Mouse (Mus musculus) bone marrow macrophage, adult 2 months (primary cell): ENCODE results near the gene Clic1.

Source experiments
- CTCF ChIP-seq: IDR thresholded peaks from 2 replicates; pipeline ENCODE4 v1.5.1; 2012; ENCODE audit warnings: low read depth, mild to moderate bottlenecking, low read length, moderate library complexity
- POLR2A ChIP-seq: IDR thresholded peaks from 2 replicates; pipeline ENCODE4 v1.6.1; 2012; ENCODE audit warnings: mild to moderate bottlenecking, low read depth, low read length, borderline replicate concordance

GRCm38 (mm10) chr17:35049561-35050016, at the start of gene Clic1:
- TF ChIP-seq POLR2A (0 out of 2 replicates have a peak, but pooled peaks have one; percentile 0), CTCF (no peak)
